Mouse (Mus musculus) small intestine, adult 2 months (tissue): ENCODE results near the gene Pkn1.

Experiments
- CTCF ChIP-seq: fragments of 200-500 bp; IDR thresholded peaks from 2 replicates; pipeline ENCODE4 v1.5.1; 2012; ENCODE audit warnings: low read depth, mild to moderate bottlenecking, control low read depth, inconsistent platforms, low read length, moderate library complexity, mixed read lengths; ENCODE audit not compliant: insufficient replicate concordance, insufficient read length; ENCODE audit errors: extremely low read depth
- POLR2A ChIP-seq: fragments of 200-500 bp; IDR thresholded peaks from 2 replicates; pipeline ENCODE4 v1.6.1; 2012; ENCODE audit warnings: low read depth, mild to moderate bottlenecking, control low read depth, inconsistent platforms, low read length, moderate library complexity

DNA sequence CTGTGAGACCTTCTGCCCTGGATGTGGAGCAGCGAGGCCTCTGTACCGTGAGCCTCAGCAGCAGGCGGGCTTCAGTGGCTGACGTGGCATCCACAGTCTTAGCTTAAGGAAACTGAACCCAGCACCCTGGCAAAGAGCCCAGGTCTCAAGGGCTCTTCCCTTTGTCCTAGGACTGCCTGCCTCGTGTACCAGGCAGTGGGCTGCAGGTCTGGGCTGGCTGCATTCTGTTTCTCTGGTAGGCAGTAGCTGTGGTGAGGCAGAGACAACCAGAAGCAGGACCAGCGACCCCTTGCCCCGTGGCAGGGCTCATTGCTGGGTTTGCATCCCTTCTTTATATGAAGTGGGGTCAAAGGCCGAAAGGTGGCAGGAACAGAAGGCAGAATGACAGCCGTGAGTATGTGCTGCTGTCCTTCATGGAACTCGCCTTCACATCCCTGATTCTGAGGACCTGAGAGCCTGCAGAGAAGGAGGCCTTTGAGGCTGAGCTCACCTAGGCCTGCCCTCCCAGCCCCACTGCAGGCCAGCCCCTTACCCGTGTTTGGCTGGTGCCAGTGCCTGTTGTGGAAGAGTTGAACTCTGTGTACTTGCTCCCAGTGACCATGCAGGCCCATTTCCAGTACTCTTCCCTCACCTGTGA, 24.6 kb upstream of the Pkn1 start:
- TF ChIP-seq POLR2A (no peak), CTCF (no peak)
